Mouse (Mus musculus) liver, embryonic 15.5 days (tissue): ENCODE data around the gene Lamp1. TPM values are rescaled to one million over a fixed set of nuclear protein-coding genes. Genes with fewer than 3 reads are reported as not detected.

Experiments
- ATAC-seq: fragments of 200-750 bp; cut with Nextera tagmentation; 2 replicates; pipeline ENCODE4 v1.8.0; 2017; ENCODE audit warnings: moderate number of reproducible peaks, mild to moderate bottlenecking, moderate library complexity; ENCODE audit not compliant: insufficient read depth
- H3K27ac ChIP-seq: fragments of 300-500 bp; sonication (generic); replicated peaks from 2 replicates; pipeline ENCODE4 v1.5.1; 2015; ENCODE audit warnings: mild to moderate bottlenecking, inconsistent platforms
- H3K27me3 ChIP-seq: fragments of 300-500 bp; sonication (generic); 2 replicates; pipeline ENCODE4 v1.6.1; 2015; ENCODE audit warnings: mild to moderate bottlenecking, inconsistent platforms
- H3K36me3 ChIP-seq: fragments of 300-500 bp; sonication (generic); replicated peaks from 2 replicates; pipeline ENCODE4 v1.6.1; 2015; ENCODE audit warnings: moderate library complexity, mild to moderate bottlenecking, inconsistent platforms
- H3K4me1 ChIP-seq: fragments of 300-500 bp; sonication (generic); replicated peaks from 2 replicates; pipeline ENCODE4 v1.6.1; 2015; ENCODE audit warnings: inconsistent platforms
- H3K4me2 ChIP-seq: fragments of 300-500 bp; sonication (generic); 2 replicates; pipeline ENCODE4 v1.6.1; 2015; ENCODE audit warnings: moderate library complexity, mild to moderate bottlenecking, inconsistent platforms
- H3K4me3 ChIP-seq: fragments of 300-500 bp; sonication (generic); replicated peaks from 2 replicates; pipeline ENCODE4 v1.5.1; 2015; ENCODE audit warnings: mild to moderate bottlenecking, inconsistent platforms
- H3K9ac ChIP-seq: fragments of 300-500 bp; sonication (generic); 2 replicates; pipeline ENCODE4 v1.6.1; 2015; ENCODE audit warnings: moderate library complexity, mild to moderate bottlenecking, inconsistent platforms
- H3K9me3 ChIP-seq: fragments of 300-500 bp; sonication (generic); replicated peaks from 2 replicates; pipeline ENCODE4 v1.6.1; 2016; ENCODE audit warnings: inconsistent platforms
- WGBS: fragments of 180-500 bp; shearing (Covaris S2); methylation state at CpG from one replicate; pipeline ENCODE4 v1.1.7; 2015; ENCODE audit warnings: mixed read lengths; ENCODE audit not compliant: insufficient replicate concordance; 5-methylcytosine and 5-hydroxymethylcytosine counted together
- polyA plus RNA-seq: library from polyadenylated mRNA; unstranded; fragments of >200 nt; fragmentation: Nextera tagmentation; extraction: Ambion mirVana; gene quantifications from 2 replicates; pipeline ENCODE4 v1.2.1, GENCODE M21; 2015

The Lamp1 gene
- polyA plus RNA-seq, 1 experiment from 2014 or later: 200 TPM

- WGBS: 85% methylated on average over 5 of the region's 5 CpGs
These were observed 17.3 kb upstream of the Lamp1 start for GRCm38 (mm10) chr8:13141681-13142080.

GRCm38 (mm10) chr8:13148476-13148875 is 10.5 kb upstream of the Lamp1 start:
- no peak for ATAC-seq
- 84% methylated on average over 2 of the region's 2 CpGs for WGBS
- Histone ChIP-seq H3K4me2 (no peak overlapping the region), H3K27ac (no peak overlapping the region), H3K9ac (no peak overlapping the region), H3K9me3 (no peaks in the 10 kb centered on the region), H3K4me3 (no peak overlapping the region), H3K27me3 (no peaks in the 10 kb centered on the region), H3K4me1 (no peaks in the 10 kb centered on the region), H3K36me3 (peaks cover 71% of the 10 kb centered on the region)

More at GRCm38 (mm10) chr8:13141681-13142080, 17.3 kb upstream of the Lamp1 start:
- ATAC-seq: no peak
- H3K27ac ChIP-seq: no peak overlapping the region
- no peak overlapping the region for H3K9ac ChIP-seq
- no peak overlapping the region for H3K4me2 ChIP-seq
- H3K4me1 ChIP-seq: no peaks in the 10 kb centered on the region
- H3K36me3 ChIP-seq: peaks cover 99% of the 10 kb centered on the region
- H3K27me3 ChIP-seq: no peaks in the 10 kb centered on the region
- H3K9me3 ChIP-seq: no peaks in the 10 kb centered on the region
- no peak overlapping the region for H3K4me3 ChIP-seq

GRCm38 (mm10) chr8:13149287-13149686 is 9.7 kb upstream of the Lamp1 start:
- peaks cover 64% of the 10 kb centered on the region for H3K36me3 ChIP-seq
- 88% methylated on average over 2 of the region's 2 CpGs for WGBS

GRCm38 (mm10) chr8:13149866-13150265 is 9.1 kb upstream of the Lamp1 start:
- Histone ChIP-seq H3K4me3 (no peak overlapping the region), H3K27ac (no peak overlapping the region), H3K27me3 (no peaks in the 10 kb centered on the region), H3K9ac (no peak overlapping the region), H3K36me3 (peaks cover 58% of the 10 kb centered on the region), H3K9me3 (no peaks in the 10 kb centered on the region), H3K4me1 (no peaks in the 10 kb centered on the region), H3K4me2 (no peak overlapping the region)
- 77% methylated on average over 5 of the region's 5 CpGs for WGBS
- no peak for ATAC-seq

More at GRCm38 (mm10) chr8:13149287-13149686, 9.7 kb upstream of the Lamp1 start:
- Histone ChIP-seq H3K9ac (no peak overlapping the region), H3K9me3 (no peaks in the 10 kb centered on the region), H3K27ac (no peak overlapping the region), H3K4me1 (no peaks in the 10 kb centered on the region), H3K27me3 (no peaks in the 10 kb centered on the region), H3K4me2 (no peak overlapping the region), H3K4me3 (no peak overlapping the region)
- ATAC-seq: no peak

- no peak overlapping the region for H3K4me2 ChIP-seq
- no peak for ATAC-seq
- no peaks in the 10 kb centered on the region for H3K4me1 ChIP-seq
- no peaks in the 10 kb centered on the region for H3K27me3 ChIP-seq
- 85% methylated on average over 2 of the region's 2 CpGs for WGBS
- H3K4me3 ChIP-seq: no peak overlapping the region
- H3K9ac ChIP-seq: no peak overlapping the region
- peaks cover 47% of the 10 kb centered on the region for H3K36me3 ChIP-seq
- H3K9me3 ChIP-seq: no peaks in the 10 kb centered on the region
- H3K27ac ChIP-seq: no peak overlapping the region
These were observed 8.0 kb upstream of the Lamp1 start for GRCm38 (mm10) chr8:13150929-13151328.

- WGBS: 76% methylated on average over 9 of the region's 9 CpGs
- H3K27me3 ChIP-seq: no peaks in the 10 kb centered on the region
These were observed 4.9 kb upstream of the Lamp1 start for GRCm38 (mm10) chr8:13154099-13154498.

GRCm38 (mm10) chr8:13155358-13155757 is 3.6 kb upstream of the Lamp1 start:
- Histone ChIP-seq H3K27me3 (no peaks in the 10 kb centered on the region), H3K36me3 (0 out of 2 replicates have a peak, but pooled peaks cover 8% of the 10 kb centered on the region), H3K4me3 (no peak overlapping the region), H3K4me1 (peaks cover 12% of the 10 kb centered on the region), H3K9me3 (no peaks in the 10 kb centered on the region), H3K27ac (no peak overlapping the region), H3K9ac (no peak overlapping the region), H3K4me2 (no peak overlapping the region)
- WGBS: 60% methylated on average over 9 of the region's 9 CpGs
- no peak for ATAC-seq

More at GRCm38 (mm10) chr8:13154099-13154498, 4.9 kb upstream of the Lamp1 start:
- Histone ChIP-seq H3K9ac (no peak overlapping the region), H3K9me3 (no peaks in the 10 kb centered on the region), H3K4me3 (no peak overlapping the region), H3K4me1 (peaks cover 6% of the 10 kb centered on the region), H3K27ac (no peak overlapping the region), H3K4me2 (no peak overlapping the region), H3K36me3 (peaks cover 19% of the 10 kb centered on the region)
- no peak for ATAC-seq

GRCm38 (mm10) chr8:13156327-13157097 is 2.4 kb upstream of the Lamp1 start:
- H3K27me3 ChIP-seq: no peaks in the 10 kb centered on the region
- H3K4me1 ChIP-seq: peaks cover 24% of the 10 kb centered on the region
- peaks cover 3% of the 10 kb centered on the region; the same call in 1 of the 2 replicates for H3K36me3 ChIP-seq
- H3K4me2 ChIP-seq: no peak overlapping the region
- WGBS: 64% methylated on average over 12 of the region's 12 CpGs
- ATAC-seq: no peak
- H3K9ac ChIP-seq: no peak overlapping the region
- H3K27ac ChIP-seq: no peak overlapping the region
- H3K9me3 ChIP-seq: no peaks in the 10 kb centered on the region
- H3K4me3 ChIP-seq: no peak overlapping the region

GRCm38 (mm10) chr8:13159377-13159881 is 468 bp downstream of the Lamp1 start:
- peaks cover 52% of the 10 kb centered on the region for H3K4me1 ChIP-seq
- no peaks in the 10 kb centered on the region for H3K27me3 ChIP-seq
- peak overlapping the region; percentile 86 for H3K9ac ChIP-seq
- no peaks in the 10 kb centered on the region for H3K9me3 ChIP-seq
- H3K4me2 ChIP-seq: peak overlapping the region; percentile 77
- H3K27ac ChIP-seq: peak overlapping the region; percentile 89
- peak overlapping the region; percentile 71 for H3K4me3 ChIP-seq
- H3K36me3 ChIP-seq: peaks cover 3% of the 10 kb centered on the region
- WGBS: under 1% methylated on average over 48 of the region's 49 CpGs
- ATAC-seq: peak; percentile 69

- Histone ChIP-seq H3K4me2 (peak overlapping the region; percentile 77), H3K4me3 (peak overlapping the region; percentile 71), H3K9ac (peak overlapping the region; percentile 86; the same call in 1 of the 2 replicates), H3K27me3 (no peaks in the 10 kb centered on the region), H3K4me1 (peaks cover 61% of the 10 kb centered on the region), H3K9me3 (no peaks in the 10 kb centered on the region), H3K27ac (peak overlapping the region; percentile 42; the same call in 1 of the 2 replicates), H3K36me3 (peaks cover 7% of the 10 kb centered on the region)
- no peak for ATAC-seq
- WGBS: 64% methylated on average over 3 of the region's 3 CpGs
These were observed 1.7 kb downstream of the Lamp1 start for GRCm38 (mm10) chr8:13160691-13161090.

- WGBS: 73% methylated on average over 6 of the region's 6 CpGs
- Histone ChIP-seq H3K4me3 (peak overlapping the region; percentile 0; the same call in 1 of the 2 replicates), H3K4me1 (peaks cover 61% of the 10 kb centered on the region), H3K4me2 (peak overlapping the region; percentile 77), H3K27me3 (no peaks in the 10 kb centered on the region), H3K9ac (no peak overlapping the region), H3K36me3 (peaks cover 20% of the 10 kb centered on the region), H3K9me3 (no peaks in the 10 kb centered on the region), H3K27ac (peak overlapping the region; percentile 49; the same call in 1 of the 2 replicates)
- no peak for ATAC-seq
These were observed 3.1 kb downstream of the Lamp1 start for GRCm38 (mm10) chr8:13162098-13162497.
